Mouse (Mus musculus) spleen, postnatal 4 days (tissue): ENCODE measurements around the gene Pde10a.

Experiments
- DNase-seq, 2 experiments: peaks; one replicate each; pipeline ENCODE4 v3.0.0; 2022; ENCODE audit warnings: low spot score in 2 of 2

The Pde10a gene

GRCm38 (mm10) chr17:8525971-8526740 lies 984 bp downstream of the Pde10a start:
- no peak for DNase-seq

- no peak for DNase-seq
Observed at GRCm38 (mm10) chr17:8526815-8527261, 1.7 kb downstream of the Pde10a start.

- DNase-seq: no peak
Observed at GRCm38 (mm10) chr17:8528641-8529040, 3.5 kb downstream of the Pde10a start.

GRCm38 (mm10) chr17:8532609-8533008 lies 7.4 kb downstream of the Pde10a start:
- no peak for DNase-seq

GRCm38 (mm10) chr17:8533828-8534227 lies 8.7 kb downstream of the Pde10a start:
- DNase-seq: no peak

- no peak for DNase-seq
Observed at GRCm38 (mm10) chr17:8536522-8536921, 11.3 kb downstream of the Pde10a start.

- no peak for DNase-seq
Observed at GRCm38 (mm10) chr17:8538102-8538501, 12.9 kb downstream of the Pde10a start.

GRCm38 (mm10) chr17:8541974-8542538 lies 16.9 kb downstream of the Pde10a start:
- no peak for DNase-seq

GRCm38 (mm10) chr17:8546366-8546765 lies 21.2 kb downstream of the Pde10a start:
- DNase-seq: no peak

- DNase-seq: no peak
Observed at GRCm38 (mm10) chr17:8548733-8549132, 23.6 kb downstream of the Pde10a start.

GRCm38 (mm10) chr17:8551641-8552040 lies 26.5 kb downstream of the Pde10a start:
- no peak for DNase-seq

GRCm38 (mm10) chr17:8552346-8553035 lies 27.3 kb downstream of the Pde10a start:
- DNase-seq: no peak

- DNase-seq: no peak
Observed at GRCm38 (mm10) chr17:8553601-8554000, 28.4 kb downstream of the Pde10a start.

GRCm38 (mm10) chr17:8554219-8554618 lies 29.0 kb downstream of the Pde10a start:
- no peak for DNase-seq

GRCm38 (mm10) chr17:8555785-8556184 lies 30.6 kb downstream of the Pde10a start:
- DNase-seq: no peak

GRCm38 (mm10) chr17:8556223-8556622 lies 31.1 kb downstream of the Pde10a start:
- DNase-seq: no peak

GRCm38 (mm10) chr17:8557926-8558325 lies 32.8 kb downstream of the Pde10a start:
- DNase-seq: no peak

- DNase-seq: no peak
Observed at GRCm38 (mm10) chr17:8562101-8562885, 37.1 kb downstream of the Pde10a start.

- no peak for DNase-seq
Observed at GRCm38 (mm10) chr17:8562886-8563280, 37.7 kb downstream of the Pde10a start.

- no peak for DNase-seq
Observed at GRCm38 (mm10) chr17:8566850-8567249, 41.7 kb downstream of the Pde10a start, which contains the start of gene Gm17087. Gm17087 (minus strand) TSS chr17:8566950.

- DNase-seq: no peak
Observed at GRCm38 (mm10) chr17:8573542-8574260, 48.5 kb downstream of the Pde10a start.
